Mouse (Mus musculus) lung, postnatal 0 days (tissue): ENCODE measurements at regions not wholly inside any gene's neighbourhood (a gene's known extent, or its start where the extent isn't known, plus 50 kb on each side); places are given as distances from the start of the nearest gene placed in this dataset.

Experiments
- CTCF ChIP-seq: IDR thresholded peaks from 2 replicates; pipeline ENCODE4 v1.5.1; 2016; ENCODE audit warnings: antibody characterized with exemption, mild to moderate bottlenecking
- EP300 ChIP-seq: IDR thresholded peaks from 2 replicates; pipeline ENCODE4 v1.6.1; 2016; ENCODE audit warnings: antibody characterized with exemption, mild to moderate bottlenecking, control low read depth

DNA sequence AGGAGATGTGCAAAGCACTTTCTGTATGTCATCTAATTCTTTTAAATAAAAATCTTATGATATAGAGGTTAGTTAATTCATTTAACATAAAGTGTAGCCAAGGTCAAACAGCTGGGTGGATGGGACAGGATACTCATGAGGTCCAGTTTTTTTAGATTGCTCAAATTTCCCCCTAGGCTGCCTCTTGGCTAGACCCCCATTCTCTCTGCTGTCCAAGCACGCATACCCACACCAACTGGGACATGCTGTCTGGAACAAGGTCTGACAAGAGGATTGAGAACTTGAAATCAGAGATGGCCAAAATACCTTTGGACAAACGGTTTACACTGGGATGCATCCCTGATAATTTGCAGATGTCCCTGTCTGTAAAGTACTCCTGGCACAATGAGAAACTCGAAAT, 65.0 kb upstream of the Foxn3 start:
- TF ChIP-seq CTCF = no peak
- no peak for TF ChIP-seq EP300
